Mouse (Mus musculus) heart, embryonic 16.5 days (tissue): ENCODE data around the gene Ttc8. TPM values are rescaled to one million over a fixed set of nuclear protein-coding genes. Genes with fewer than 3 reads are reported as not detected.
A peak's percentile ranks its signal among the peaks of the same experiment; 100 is the strongest.

ENCODE experiments used
- ATAC-seq: fragments of 200-750 bp; cut with Nextera tagmentation; replicated peaks from 2 replicates; pipeline ENCODE4 v1.8.0; 2017; ENCODE audit warnings: moderate number of reproducible peaks; ENCODE audit not compliant: insufficient read depth, low FRiP score; ENCODE audit errors: extremely low read depth
- H3K27ac ChIP-seq: fragments of 300-500 bp; sonication (generic); 2 replicates; pipeline ENCODE4 v1.5.1; 2014; ENCODE audit warnings: mild to moderate bottlenecking, low read length, control low read depth, moderate library complexity
- H3K27me3 ChIP-seq: fragments of 300-500 bp; sonication (generic); 2 replicates; pipeline ENCODE4 v1.6.1; 2014; ENCODE audit warnings: low read length, mixed read lengths; ENCODE audit not compliant: control insufficient read depth, insufficient read depth
- H3K36me3 ChIP-seq: fragments of 300-500 bp; sonication (generic); 2 replicates; pipeline ENCODE4 v1.6.1; 2014; ENCODE audit not compliant: control insufficient read depth, insufficient read depth
- H3K4me1 ChIP-seq: fragments of 300-500 bp; sonication (generic); 2 replicates; pipeline ENCODE4 v1.6.1; 2014; ENCODE audit warnings: low read length, mixed read lengths; ENCODE audit not compliant: control insufficient read depth, insufficient read depth
- H3K4me2 ChIP-seq: fragments of 300-500 bp; sonication (generic); 2 replicates; pipeline ENCODE4 v1.6.1; 2014; ENCODE audit warnings: low read depth, mild to moderate bottlenecking, control low read depth, low read length
- H3K4me3 ChIP-seq: fragments of 300-500 bp; sonication (generic); 2 replicates; pipeline ENCODE4 v1.5.1; 2014; ENCODE audit warnings: mild to moderate bottlenecking, control low read depth, low read length
- H3K9ac ChIP-seq: fragments of 300-500 bp; sonication (generic); 2 replicates; pipeline ENCODE4 v1.6.1; 2014; ENCODE audit warnings: low read length, control low read depth
- H3K9me3 ChIP-seq: fragments of 300-500 bp; sonication (generic); replicated peaks from 2 replicates; pipeline ENCODE4 v1.6.1; 2016; ENCODE audit warnings: low read length; ENCODE audit not compliant: control insufficient read depth
- WGBS: fragments of 180-500 bp; shearing (Covaris S2); extraction: QIAGEN DNeasy Blood & Tissue Kit; methylation state at CpG from one replicate; pipeline ENCODE4 v1.1.7; 2014; 5-methylcytosine and 5-hydroxymethylcytosine counted together
- polyA plus RNA-seq: library from polyadenylated mRNA; unstranded; fragments of >200 nt; fragmentation: Nextera tagmentation; extraction: Ambion mirVana; gene quantifications from 2 replicates; pipeline ENCODE4 v1.2.1, GENCODE M21; 2015

Gene Ttc8
- polyA plus RNA-seq, 1 experiment from 2014 or later: 13.5 TPM

GRCm38 (mm10) chr12:99004752-99005151 lies 84.4 kb downstream of the Ttc8 start:
- H3K4me1 ChIP-seq: no peaks in the 10 kb centered on the region
- H3K4me3 ChIP-seq: no peak overlapping the region
- H3K36me3 ChIP-seq: no peaks in the 10 kb centered on the region
- no peak for ATAC-seq
- H3K9me3 ChIP-seq: no peaks in the 10 kb centered on the region
- no peak overlapping the region for H3K4me2 ChIP-seq
- no peak overlapping the region for H3K9ac ChIP-seq
- H3K27me3 ChIP-seq: no peaks in the 10 kb centered on the region
- 92% methylated on average over 2 of the region's 2 CpGs for WGBS
- H3K27ac ChIP-seq: no peak overlapping the region

- Histone ChIP-seq H3K9me3 (0 out of 2 replicates have a peak, but pooled peaks cover 1% of the 10 kb centered on the region), H3K27ac (no peak overlapping the region), H3K9ac (no peak overlapping the region), H3K36me3 (no peaks in the 10 kb centered on the region), H3K27me3 (no peaks in the 10 kb centered on the region), H3K4me2 (no peak overlapping the region), H3K4me3 (no peak overlapping the region), H3K4me1 (no peaks in the 10 kb centered on the region)
- no peak for ATAC-seq
- 89% methylated on average over 1 of the region's 1 CpGs for WGBS
These were observed 88.4 kb downstream of the Ttc8 start for GRCm38 (mm10) chr12:99008786-99009185.

- 0 out of 2 replicates have a peak, but pooled peaks cover 4% of the 10 kb centered on the region for H3K9me3 ChIP-seq
- WGBS: 72% methylated on average over 4 of the region's 4 CpGs
These were observed 89.1 kb downstream of the Ttc8 start for GRCm38 (mm10) chr12:99009430-99009829.

GRCm38 (mm10) chr12:99010044-99010443 lies 89.7 kb downstream of the Ttc8 start:
- Histone ChIP-seq H3K4me1 (no peaks in the 10 kb centered on the region), H3K9me3 (0 out of 2 replicates have a peak, but pooled peaks cover 4% of the 10 kb centered on the region), H3K36me3 (no peaks in the 10 kb centered on the region), H3K27me3 (no peaks in the 10 kb centered on the region), H3K4me3 (no peak overlapping the region), H3K4me2 (no peak overlapping the region), H3K27ac (no peak overlapping the region), H3K9ac (no peak overlapping the region)
- no peak for ATAC-seq
- 65% methylated on average over 6 of the region's 6 CpGs for WGBS

More at GRCm38 (mm10) chr12:99009430-99009829, 89.1 kb downstream of the Ttc8 start:
- Histone ChIP-seq H3K27ac (no peak overlapping the region), H3K4me2 (no peak overlapping the region), H3K4me3 (no peak overlapping the region), H3K36me3 (no peaks in the 10 kb centered on the region), H3K9ac (no peak overlapping the region), H3K27me3 (no peaks in the 10 kb centered on the region), H3K4me1 (no peaks in the 10 kb centered on the region)
- no peak for ATAC-seq

GRCm38 (mm10) chr12:99011161-99011861 lies 90.9 kb downstream of the Ttc8 start:
- no peak overlapping the region for H3K9ac ChIP-seq
- WGBS: 12% methylated on average over 22 of the region's 22 CpGs
- ATAC-seq: no peak

GRCm38 (mm10) chr12:99015870-99016269 lies 95.5 kb downstream of the Ttc8 start:
- Histone ChIP-seq H3K4me1 (no peaks in the 10 kb centered on the region), H3K27ac (no peak overlapping the region), H3K9me3 (0 out of 2 replicates have a peak, but pooled peaks cover 4% of the 10 kb centered on the region), H3K36me3 (no peaks in the 10 kb centered on the region), H3K4me3 (no peak overlapping the region), H3K27me3 (no peaks in the 10 kb centered on the region), H3K9ac (no peak overlapping the region), H3K4me2 (no peak overlapping the region)
- WGBS: 85% methylated on average over 4 of the region's 4 CpGs
- ATAC-seq: no peak

More at GRCm38 (mm10) chr12:99011161-99011861, 90.9 kb downstream of the Ttc8 start:
- H3K9me3 ChIP-seq: 0 out of 2 replicates have a peak, but pooled peaks cover 4% of the 10 kb centered on the region
- H3K4me2 ChIP-seq: peak overlapping the region; percentile 58
- H3K36me3 ChIP-seq: no peaks in the 10 kb centered on the region
- no peaks in the 10 kb centered on the region for H3K27me3 ChIP-seq
- no peak overlapping the region for H3K27ac ChIP-seq
- no peaks in the 10 kb centered on the region for H3K4me1 ChIP-seq
- peak overlapping the region; percentile 29 for H3K4me3 ChIP-seq

- H3K4me3 ChIP-seq: no peak overlapping the region
- WGBS: 74% methylated on average over 6 of the region's 6 CpGs
These were observed 104.1 kb downstream of the Ttc8 start for GRCm38 (mm10) chr12:99024430-99024960.

GRCm38 (mm10) chr12:99026291-99026690 lies 105.9 kb downstream of the Ttc8 start:
- no peak for ATAC-seq
- no peak overlapping the region for H3K27ac ChIP-seq
- no peaks in the 10 kb centered on the region for H3K4me1 ChIP-seq
- H3K27me3 ChIP-seq: no peaks in the 10 kb centered on the region
- H3K9me3 ChIP-seq: no peaks in the 10 kb centered on the region
- H3K4me3 ChIP-seq: no peak overlapping the region
- no peaks in the 10 kb centered on the region for H3K36me3 ChIP-seq
- H3K4me2 ChIP-seq: no peak overlapping the region
- H3K9ac ChIP-seq: no peak overlapping the region
- WGBS: 75% methylated on average over 2 of the region's 2 CpGs

More at GRCm38 (mm10) chr12:99024430-99024960, 104.1 kb downstream of the Ttc8 start:
- Histone ChIP-seq H3K27me3 (no peaks in the 10 kb centered on the region), H3K4me1 (no peaks in the 10 kb centered on the region), H3K27ac (no peak overlapping the region), H3K9ac (no peak overlapping the region), H3K9me3 (no peaks in the 10 kb centered on the region), H3K4me2 (no peak overlapping the region), H3K36me3 (no peaks in the 10 kb centered on the region)
- no peak for ATAC-seq

GRCm38 (mm10) chr12:99028665-99029064 lies 108.3 kb downstream of the Ttc8 start:
- Histone ChIP-seq H3K36me3 (no peaks in the 10 kb centered on the region), H3K9ac (no peak overlapping the region), H3K4me3 (no peak overlapping the region), H3K27me3 (no peaks in the 10 kb centered on the region), H3K9me3 (no peaks in the 10 kb centered on the region), H3K4me1 (no peaks in the 10 kb centered on the region), H3K4me2 (no peak overlapping the region), H3K27ac (no peak overlapping the region)
- 45% methylated on average over 5 of the region's 5 CpGs for WGBS
- no peak for ATAC-seq
